Mouse (Mus musculus): ENCODE data around the gene Syt13.

Gene Syt13

DNA sequence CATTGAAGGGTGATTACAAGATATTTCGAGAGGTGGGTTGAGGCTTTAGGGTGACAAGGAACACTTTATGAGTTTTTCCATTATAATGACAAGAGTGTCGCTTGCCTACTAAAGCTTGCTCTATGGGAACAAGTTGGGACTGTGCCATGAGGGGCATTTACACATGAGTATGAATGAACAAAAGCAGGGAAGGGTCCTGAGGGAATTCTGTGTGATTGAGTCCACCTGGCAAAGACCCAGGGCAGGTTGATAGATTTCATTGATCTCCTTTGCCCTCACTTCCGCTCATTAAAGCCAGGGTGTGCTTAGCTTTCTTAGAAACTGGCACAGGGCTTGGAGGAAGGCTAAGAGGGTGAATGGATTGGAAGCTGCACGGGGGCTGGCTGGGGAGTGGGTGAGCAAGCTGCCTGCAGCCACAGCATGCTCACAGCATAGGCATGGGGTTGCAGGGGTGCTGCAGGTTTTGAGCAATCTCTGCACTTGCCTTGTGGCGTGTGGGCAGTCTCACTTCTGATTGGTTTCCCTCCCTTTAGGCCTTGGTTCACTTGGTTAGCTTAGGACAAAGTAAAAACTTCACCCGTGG lies 9.9 kb downstream of the Syt13 start:
- in situ Hi-C loops (cut with MboI, MseI), result no loop called here

- in situ Hi-C loops (cut with MboI, MseI), result no loop called here
These were observed 14.8 kb downstream of the Syt13 start for GRCm38 (mm10) chr2:92929696-92930095.

- in situ Hi-C loops (cut with MboI, MseI), result no loop called here
These were observed 16.2 kb downstream of the Syt13 start for GRCm38 (mm10) chr2:92931061-92931460.

- in situ Hi-C loops (cut with MboI, MseI), result no loop called here
These were observed 18.5 kb downstream of the Syt13 start for GRCm38 (mm10) chr2:92933379-92933778.

- in situ Hi-C loops (cut with MboI, MseI), result no loop called here
These were observed 19.5 kb downstream of the Syt13 start for GRCm38 (mm10) chr2:92934312-92934982.

DNA sequence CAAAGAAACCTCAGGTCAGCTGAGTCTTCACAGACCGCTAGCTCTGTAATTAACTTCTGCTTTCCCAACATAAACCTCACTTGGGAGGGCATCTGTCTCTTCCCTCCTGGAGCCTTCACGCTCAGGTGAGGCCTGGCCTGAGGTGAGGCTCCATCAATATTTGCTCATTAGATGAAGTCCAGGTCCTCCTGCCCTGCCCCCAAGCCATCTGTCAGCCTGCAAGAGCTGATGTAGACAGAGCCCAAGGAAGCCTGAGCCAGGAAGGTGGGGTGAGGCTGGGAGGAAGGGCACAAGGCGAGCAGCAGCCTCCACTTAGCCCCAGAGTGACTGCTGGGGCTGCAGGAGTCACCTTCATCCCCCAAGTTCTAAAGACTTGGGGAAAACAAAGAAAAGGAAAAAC lies 20.6 kb downstream of the Syt13 start:
- in situ Hi-C loops (cut with MboI, MseI), result no loop called here

GRCm38 (mm10) chr2:92938063-92938462 lies 23.2 kb downstream of the Syt13 start:
- in situ Hi-C loops (cut with MboI, MseI), result no loop called here

DNA sequence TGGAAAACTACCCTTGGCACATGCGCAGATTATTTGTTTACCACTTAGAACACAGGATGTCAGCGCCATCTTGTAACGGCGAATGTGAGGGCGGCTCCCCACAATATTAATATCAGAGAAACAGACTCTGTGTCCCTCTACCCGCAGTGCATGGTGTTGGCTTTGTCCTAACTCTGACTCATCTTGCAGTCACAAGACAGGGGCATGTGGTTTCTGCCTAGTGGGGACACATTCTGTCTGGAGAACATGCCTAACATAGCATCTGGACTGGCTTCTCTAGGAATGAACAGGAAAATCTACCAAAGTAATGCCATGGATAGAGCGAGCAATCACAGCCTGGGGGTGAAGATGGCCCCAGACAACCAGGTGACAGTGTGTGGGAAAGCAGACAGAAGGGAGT lies 23.9 kb downstream of the Syt13 start:
- in situ Hi-C loops (cut with MboI, MseI), result no loop called here

DNA sequence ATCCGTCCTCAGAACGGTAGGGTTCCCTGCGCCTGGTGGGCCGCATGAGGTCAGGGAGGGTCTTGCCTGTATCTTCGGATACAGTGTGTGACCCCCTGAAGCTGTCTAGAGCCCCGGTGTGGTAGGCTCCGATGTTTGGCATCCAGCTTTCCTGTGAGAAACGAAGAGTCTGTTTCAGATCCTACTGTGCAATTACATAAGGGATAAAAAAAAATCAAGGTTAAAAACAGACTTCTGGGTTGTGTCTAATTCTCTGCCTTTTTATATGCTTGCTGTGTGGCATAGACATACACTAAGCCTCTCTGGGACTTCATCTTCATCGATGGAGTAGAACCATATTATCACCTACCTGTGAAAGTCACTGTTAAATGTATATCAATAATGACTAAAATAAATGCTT lies 26.1 kb downstream of the Syt13 start:
- in situ Hi-C loops (cut with MboI, MseI), result no loop called here

- in situ Hi-C loops (cut with MboI, MseI), result no loop called here
These were observed 26.6 kb downstream of the Syt13 start for GRCm38 (mm10) chr2:92941463-92941862.

DNA sequence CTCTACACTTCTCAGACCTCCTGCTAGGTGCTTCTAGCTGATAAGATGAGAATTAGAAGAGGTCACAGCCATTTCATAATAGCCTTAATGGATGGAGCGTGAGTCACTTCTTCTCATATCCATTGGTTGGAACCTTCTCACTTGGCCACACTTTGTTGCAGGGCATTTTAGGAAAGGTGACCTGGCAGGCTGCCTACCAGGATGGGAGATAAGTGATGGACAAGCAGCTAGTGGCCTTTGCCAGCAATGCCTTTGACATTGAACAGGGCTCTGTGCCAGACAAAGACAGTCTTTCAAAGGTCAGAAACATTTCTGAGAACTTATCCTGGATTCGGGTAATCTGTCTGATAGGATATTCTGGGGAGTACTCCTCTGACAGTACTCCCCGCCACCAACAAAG lies 28.5 kb downstream of the Syt13 start:
- in situ Hi-C loops (cut with MboI, MseI), result no loop called here

DNA sequence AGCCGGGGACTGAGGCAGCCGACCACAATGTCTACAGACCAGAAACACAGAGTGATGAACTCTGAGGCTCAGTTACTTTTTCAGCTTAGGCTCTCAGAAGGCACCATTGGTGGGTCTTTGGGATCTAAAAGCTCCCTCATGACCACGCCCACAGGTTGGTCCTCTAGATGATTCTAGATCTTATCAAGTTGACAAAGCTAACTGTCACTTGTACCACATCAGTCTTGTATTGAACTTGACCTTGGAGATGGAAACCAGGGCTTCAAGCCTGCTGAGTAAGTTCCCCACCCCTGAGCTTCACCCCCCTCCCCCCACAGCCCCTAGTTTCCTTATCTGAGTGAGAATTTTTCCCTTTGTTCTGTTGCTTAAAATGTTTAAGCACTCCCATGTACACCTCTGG lies 29.5 kb downstream of the Syt13 start:
- in situ Hi-C loops (cut with MboI, MseI), result no loop called here

- in situ Hi-C loops (cut with MboI, MseI), result no loop called here
These were observed 30.3 kb downstream of the Syt13 start for GRCm38 (mm10) chr2:92945125-92945746.

- in situ Hi-C loops (cut with MboI, MseI), result no loop called here
These were observed 31.1 kb downstream of the Syt13 start for GRCm38 (mm10) chr2:92945824-92946598.

- in situ Hi-C loops (cut with MboI, MseI), result no loop called here
These were observed 33.2 kb downstream of the Syt13 start for GRCm38 (mm10) chr2:92947981-92948698.

- in situ Hi-C loops (cut with MboI, MseI), result no loop called here
These were observed 33.9 kb downstream of the Syt13 start for GRCm38 (mm10) chr2:92948699-92949300.

DNA sequence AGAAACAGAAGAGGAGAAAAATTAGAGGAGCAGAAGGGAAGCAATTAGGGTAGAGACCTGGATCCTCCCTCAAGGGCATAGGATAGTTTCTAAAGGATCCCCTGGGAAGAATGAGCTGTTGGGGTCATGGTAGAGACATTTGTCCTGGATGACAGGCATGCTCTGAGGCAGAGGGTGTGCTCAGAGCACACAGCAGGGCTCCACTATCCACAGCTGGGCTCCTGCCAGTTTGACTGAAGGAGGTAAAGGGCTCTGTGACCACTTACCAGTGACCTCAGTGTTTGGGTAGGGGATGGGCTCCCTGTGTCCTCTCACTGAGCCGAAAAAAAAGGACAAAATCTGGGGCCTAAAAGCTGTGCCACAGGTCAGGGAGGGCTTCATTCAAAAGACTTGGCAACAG lies 34.6 kb downstream of the Syt13 start:
- in situ Hi-C loops (cut with MboI, MseI), result no loop called here

DNA sequence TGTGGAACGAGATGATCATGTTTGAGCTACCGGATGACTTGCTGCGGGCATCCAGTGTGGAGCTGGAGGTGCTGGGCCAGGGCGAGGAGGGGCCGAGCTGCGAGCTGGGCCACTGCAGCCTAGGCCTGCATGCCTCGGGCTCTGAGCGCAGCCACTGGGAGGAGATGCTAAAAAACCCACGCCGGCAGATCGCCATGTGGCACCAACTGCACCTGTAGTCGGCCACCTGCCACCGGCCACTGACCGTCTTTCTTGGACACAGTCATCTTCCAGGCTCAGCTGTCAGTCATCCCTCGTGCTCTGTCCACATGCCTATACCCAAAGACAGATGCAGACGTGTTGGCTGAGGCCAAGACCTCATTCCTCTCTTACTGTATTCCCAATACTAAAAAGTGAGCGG lies 38.6 kb downstream of the Syt13 start:
- in situ Hi-C loops (cut with MboI, MseI), result loop anchor here (5.0 kb wide), 1 partner anchor 36 kb away; the partner anchor contains the start of gene Syt13

DNA sequence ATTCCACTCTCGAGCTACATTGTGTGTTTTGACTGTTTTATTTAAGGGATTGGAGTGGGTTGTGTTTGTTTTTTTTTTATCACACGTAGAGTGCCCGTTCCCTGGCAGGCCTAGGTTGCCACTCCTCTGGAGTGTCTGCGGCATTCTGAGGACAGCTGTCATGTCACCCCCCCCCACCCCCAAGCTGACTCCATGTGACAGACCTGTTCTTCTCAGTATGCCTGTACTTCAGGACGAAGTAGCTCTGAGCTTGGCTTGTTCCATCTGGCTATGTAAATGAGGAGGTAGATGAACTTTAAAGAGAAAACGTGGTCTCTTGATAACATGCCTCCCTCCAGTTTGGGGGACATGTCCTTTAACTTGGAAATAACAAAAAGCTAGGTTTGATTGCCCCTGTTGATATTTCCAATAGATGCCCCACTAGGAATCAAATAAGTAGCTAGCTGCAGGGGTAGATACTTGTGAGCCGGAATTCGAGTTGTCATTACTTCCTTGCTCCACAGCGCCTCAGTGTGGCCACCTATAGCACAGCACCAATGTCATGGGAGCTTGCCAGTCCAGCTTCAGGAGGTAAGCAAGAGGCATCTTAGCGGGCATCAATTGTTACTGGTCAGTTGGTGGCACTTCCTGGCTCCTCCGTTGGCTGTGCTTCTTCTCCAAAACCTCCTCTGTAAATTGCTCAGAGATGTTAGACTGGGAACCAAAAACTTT lies 39.7 kb downstream of the Syt13 start:
- in situ Hi-C loops (cut with MboI, MseI), result loop anchor here (5.0 kb wide), 2 partner anchors 37 to 67 kb away; partner anchors contain the start of gene Syt13

GRCm38 (mm10) chr2:92956943-92957342 lies 42.0 kb downstream of the Syt13 start:
- in situ Hi-C loops (cut with MboI, MseI), result loop anchor here (5.0 kb wide), 1 partner anchor 70 kb away; no protein-coding TSS in a partner anchor
